Mouse (Mus musculus) cerebellum, adult 2 months (tissue): Measurements from ENCODE around the gene Spef2. TPM values are rescaled to one million over a fixed set of nuclear protein-coding genes. Genes with fewer than 3 reads are reported as not detected.
"Not testable (repeated sequence)": the region's sequence is repeated elsewhere in the genome, so short reads cannot be mapped to it uniquely, and the experiment has no call there.

Source experiments
- DNase-seq, 2 experiments: peaks; one replicate each; pipeline ENCODE4 v3.0.0; 2021
- H3K27ac ChIP-seq: fragments of 200-500 bp; 2 replicates; pipeline ENCODE4 v1.5.1; 2012; ENCODE audit warnings: low read length, control low read depth, inconsistent platforms; ENCODE audit not compliant: insufficient read depth
- H3K27me3 ChIP-seq: fragments of 200-500 bp; 2 replicates; pipeline ENCODE4 v1.6.1; 2012; ENCODE audit warnings: inconsistent platforms, mild to moderate bottlenecking, low read length, moderate library complexity; ENCODE audit not compliant: control insufficient read depth, insufficient read depth
- H3K4me1 ChIP-seq: fragments of 200-500 bp; 2 replicates; pipeline ENCODE4 v1.6.1; 2011; ENCODE audit warnings: low read length; ENCODE audit not compliant: control insufficient read depth, insufficient read depth
- H3K4me3 ChIP-seq: fragments of 200-500 bp; replicated peaks from 2 replicates; pipeline ENCODE3; 2011; ENCODE audit warnings: mild to moderate bottlenecking, low read depth, low read length, control low read depth; ENCODE audit not compliant: insufficient read depth
- CTCF ChIP-seq: fragments of 200-500 bp; IDR thresholded peaks from 2 replicates; pipeline ENCODE4 v1.5.1; 2011; ENCODE audit warnings: low read depth, mild to moderate bottlenecking, control low read depth, low read length, moderate library complexity, borderline replicate concordance; ENCODE audit not compliant: insufficient read depth
- POLR2A ChIP-seq: fragments of 200-500 bp; IDR thresholded peaks from 2 replicates; pipeline ENCODE4 v1.6.1; 2011; ENCODE audit warnings: low read length, control low read depth, borderline replicate concordance; ENCODE audit not compliant: insufficient read depth
- WGBS: fragments of 180-500 bp; shearing (Covaris S2); methylation state at CpG from one replicate; pipeline ENCODE4 v1.1.7; 2018; 5-methylcytosine and 5-hydroxymethylcytosine counted together
- polyA plus RNA-seq: library from polyadenylated mRNA; depleted of rRNA; stranded (reverse); fragments of >200 nt; gene quantifications from 2 replicates; pipeline ENCODE4 v1.2.3, GENCODE M21; 2012

Gene Spef2
- polyA plus RNA-seq, 1 experiment: 0.75 TPM

GRCm38 (mm10) chr15:9690845-9691244 lies 57.8 kb downstream of the Spef2 start:
- Histone ChIP-seq H3K4me3 (no peak overlapping the region), H3K4me1 (no peaks in the 10 kb centered on the region), H3K27ac (no peak overlapping the region), H3K27me3 (no peaks in the 10 kb centered on the region)
- TF ChIP-seq POLR2A: no peak
- no peak for TF ChIP-seq CTCF
- WGBS: 92% methylated on average over 5 of the region's 5 CpGs
- no peak for DNase-seq

GRCm38 (mm10) chr15:9690436-9690835 lies 58.2 kb downstream of the Spef2 start:
- WGBS: 58% methylated on average over 1 of the region's 1 CpGs
- no peaks in the 10 kb centered on the region for H3K27me3 ChIP-seq
- no peaks in the 10 kb centered on the region for H3K4me1 ChIP-seq
- H3K27ac ChIP-seq: no peak overlapping the region
- no peak for TF ChIP-seq CTCF
- TF ChIP-seq POLR2A: no peak
- H3K4me3 ChIP-seq: no peak overlapping the region
- DNase-seq: no peak

GRCm38 (mm10) chr15:9683485-9683884 lies 65.2 kb downstream of the Spef2 start:
- WGBS: 86% methylated on average over 4 of the region's 4 CpGs
- no peak for TF ChIP-seq POLR2A
- no peak for TF ChIP-seq CTCF
- no peak for DNase-seq
- H3K4me1 ChIP-seq: no peaks in the 10 kb centered on the region
- no peak overlapping the region for H3K27ac ChIP-seq
- H3K4me3 ChIP-seq: no peak overlapping the region
- H3K27me3 ChIP-seq: no peaks in the 10 kb centered on the region

GRCm38 (mm10) chr15:9677343-9678036 lies 71.2 kb downstream of the Spef2 start:
- no peak for DNase-seq
- Histone ChIP-seq H3K27ac (no peak overlapping the region), H3K4me1 (no peaks in the 10 kb centered on the region), H3K27me3 (no peaks in the 10 kb centered on the region), H3K4me3 (no peak overlapping the region)
- no peak for TF ChIP-seq CTCF
- no peak for TF ChIP-seq POLR2A
- WGBS: 61% methylated on average over 9 of the region's 9 CpGs

GRCm38 (mm10) chr15:9668575-9668974 lies 80.1 kb downstream of the Spef2 start:
- no peak for DNase-seq
- Histone ChIP-seq H3K27me3 (no peaks in the 10 kb centered on the region), H3K4me1 (no peaks in the 10 kb centered on the region), H3K4me3 (no peak overlapping the region), H3K27ac (no peak overlapping the region)
- 87% methylated on average over 4 of the region's 4 CpGs for WGBS
- no peak for TF ChIP-seq POLR2A

- DNase-seq, H3K27me3 ChIP-seq, H3K27ac ChIP-seq, H3K4me3 ChIP-seq, H3K4me1 ChIP-seq: not testable (repeated sequence)
- WGBS: 63% methylated on average over 2 of the region's 2 CpGs
These were observed 83.7 kb downstream of the Spef2 start for GRCm38 (mm10) chr15:9664948-9665347.

GRCm38 (mm10) chr15:9661215-9661614 lies 87.5 kb downstream of the Spef2 start:
- DNase-seq: no peak
- TF ChIP-seq CTCF (no peak), POLR2A (no peak)
- no peaks in the 10 kb centered on the region for H3K4me1 ChIP-seq
- no peaks in the 10 kb centered on the region for H3K27me3 ChIP-seq
- WGBS: 79% methylated on average over 1 of the region's 1 CpGs
- no peak overlapping the region for H3K4me3 ChIP-seq
- no peak overlapping the region for H3K27ac ChIP-seq

GRCm38 (mm10) chr15:9634471-9634870 lies 114.2 kb downstream of the Spef2 start:
- WGBS: 85% methylated on average over 12 of the region's 12 CpGs
- Histone ChIP-seq H3K4me1 (no peaks in the 10 kb centered on the region), H3K27ac (no peak overlapping the region), H3K4me3 (no peak overlapping the region), H3K27me3 (no peaks in the 10 kb centered on the region)
- DNase-seq: no peak
- TF ChIP-seq CTCF: no peak
- TF ChIP-seq POLR2A: no peak
